Mouse (Mus musculus) forebrain, embryonic 15.5 days (tissue): ENCODE measurements around the gene Lrp10. TPM values are rescaled to one million over a fixed set of nuclear protein-coding genes. Genes with fewer than 3 reads are reported as not detected.

Experiments
- ATAC-seq: fragments of 200-750 bp; cut with Nextera tagmentation; replicated peaks from 2 replicates; pipeline ENCODE4 v1.8.0; 2017; ENCODE audit warnings: mild to moderate bottlenecking, moderate TSS enrichment, moderate library complexity
- H3K27ac ChIP-seq: fragments of 300-500 bp; sonication (generic); replicated peaks from 2 replicates; pipeline ENCODE4 v1.5.1; 2015; ENCODE audit warnings: mild to moderate bottlenecking, inconsistent platforms
- H3K27me3 ChIP-seq: fragments of 300-500 bp; sonication (generic); 2 replicates; pipeline ENCODE4 v1.6.1; 2015; ENCODE audit warnings: inconsistent platforms
- H3K36me3 ChIP-seq: fragments of 300-500 bp; sonication (generic); 2 replicates; pipeline ENCODE4 v1.6.1; 2015; ENCODE audit warnings: mild to moderate bottlenecking, inconsistent platforms
- H3K4me1 ChIP-seq: fragments of 300-500 bp; sonication (generic); 2 replicates; pipeline ENCODE4 v1.6.1; 2015; ENCODE audit warnings: inconsistent platforms
- H3K4me2 ChIP-seq: fragments of 300-500 bp; sonication (generic); replicated peaks from 2 replicates; pipeline ENCODE4 v1.6.1; 2015; ENCODE audit warnings: mild to moderate bottlenecking, inconsistent platforms
- H3K4me3 ChIP-seq: fragments of 300-500 bp; sonication (generic); 2 replicates; pipeline ENCODE4 v1.5.1; 2015; ENCODE audit warnings: mild to moderate bottlenecking, inconsistent platforms
- H3K9ac ChIP-seq: fragments of 300-500 bp; sonication (generic); replicated peaks from 2 replicates; pipeline ENCODE4 v1.6.1; 2015; ENCODE audit warnings: mild to moderate bottlenecking, inconsistent platforms
- H3K9me3 ChIP-seq: fragments of 300-500 bp; sonication (generic); 2 replicates; pipeline ENCODE4 v1.6.1; 2016; ENCODE audit warnings: inconsistent platforms
- WGBS: fragments of 180-500 bp; shearing (Covaris S2); methylation state at CpG from one replicate; pipeline ENCODE4 v1.1.7; 2015; ENCODE audit warnings: mixed read lengths; 5-methylcytosine and 5-hydroxymethylcytosine counted together
- polyA plus RNA-seq: library from polyadenylated mRNA; unstranded; fragments of >200 nt; fragmentation: Nextera tagmentation; extraction: Ambion mirVana; gene quantifications from 2 replicates; pipeline ENCODE4 v1.2.1, GENCODE M21; 2015

The Lrp10 gene
- polyA plus RNA-seq, 1 experiment from 2014 or later, result 32.5 TPM

GRCm38 (mm10) chr14:54516710-54517310 lies 52.9 kb downstream of the Lrp10 start:
- Histone ChIP-seq H3K27ac (peak overlapping the region; percentile 80), H3K36me3 (peaks cover 35% of the 10 kb centered on the region), H3K4me2 (peak overlapping the region; percentile 51), H3K4me3 (peak overlapping the region; percentile 79), H3K27me3 (no peaks in the 10 kb centered on the region), H3K9me3 (no peaks in the 10 kb centered on the region), H3K9ac (peak overlapping the region; percentile 71), H3K4me1 (peaks cover 25% of the 10 kb centered on the region)
- ATAC-seq, result peak; percentile 68
- 4% methylated on average over 17 of the region's 17 CpGs for WGBS

Other genes with a start within 250 kb of the Lrp10 start
- 286 and 291 TPM in 2 replicates for gene Dad1, start 210.0 kb upstream of the Lrp10 start, polyA plus RNA-seq
- gene Abhd4, start 209.9 kb upstream of the Lrp10 start, polyA plus RNA-seq, result 47.7 and 53.9 TPM in 2 replicates
- gene Olfr49, start 179.2 kb upstream of the Lrp10 start, polyA plus RNA-seq, result not detected in 2 replicates
- gene Oxa1l, start 103.3 kb upstream of the Lrp10 start, polyA plus RNA-seq, result 47.9 and 48.1 TPM in 2 replicates
- 5.0 and 5.2 TPM in 2 replicates for gene Slc7a7, start 46.4 kb upstream of the Lrp10 start, polyA plus RNA-seq
- gene Mrpl52, start 37.2 kb upstream of the Lrp10 start, polyA plus RNA-seq, result 269 and 282 TPM in 2 replicates
- gene Mmp14, start 32.5 kb upstream of the Lrp10 start, polyA plus RNA-seq, result 60.3 and 61.7 TPM in 2 replicates
- 22.9 and 23.8 TPM in 2 replicates for gene Rem2, start 12.0 kb downstream of the Lrp10 start, polyA plus RNA-seq
- 101 and 102 TPM in 2 replicates for gene Prmt5, start 53.4 kb downstream of the Lrp10 start, polyA plus RNA-seq
- 29.6 and 31.6 TPM in 2 replicates for gene Haus4, start 90.5 kb downstream of the Lrp10 start, polyA plus RNA-seq
- gene Ajuba, start 113.4 kb downstream of the Lrp10 start, polyA plus RNA-seq, result 11.1 and 13.1 TPM in 2 replicates
- 8.0 and 8.9 TPM in 2 replicates for gene 4931414P19Rik, start 141.9 kb downstream of the Lrp10 start, polyA plus RNA-seq
- 430 and 444 TPM in 2 replicates for gene Psmb5, start 153.9 kb downstream of the Lrp10 start, polyA plus RNA-seq
- 0.15 TPM in 1 of 2 replicates, not detected in the other for gene Psmb11, start 157.3 kb downstream of the Lrp10 start, polyA plus RNA-seq
- not detected in 2 replicates for gene Gm17606, start 176.8 kb downstream of the Lrp10 start, polyA plus RNA-seq
- gene Cdh24, start 177.2 kb downstream of the Lrp10 start, polyA plus RNA-seq, result 7.6 and 8.6 TPM in 2 replicates
- 71.2 and 71.6 TPM in 2 replicates for gene 1700123O20Rik, start 222.1 kb downstream of the Lrp10 start, polyA plus RNA-seq
- 171 and 181 TPM in 2 replicates for gene Acin1, start 222.8 kb downstream of the Lrp10 start, polyA plus RNA-seq
- 0.23 and 0.25 TPM in 2 replicates for gene Gm29776, start 234.7 kb downstream of the Lrp10 start, polyA plus RNA-seq
- gene Cebpe, start 248.0 kb downstream of the Lrp10 start, polyA plus RNA-seq, result not detected in 2 replicates